Mouse (Mus musculus) layer of hippocampus, adult 2 months (tissue): ENCODE measurements around the gene Syt12. TPM values are rescaled to one million over a fixed set of nuclear protein-coding genes. Genes with fewer than 3 reads are reported as not detected.

Experiments used
- DNase-seq, 2 experiments: peaks; one replicate each; pipeline ENCODE4 v3.0.0; 2022; ENCODE audit warnings: low spot score in 2 of 2
- H3K27ac ChIP-seq: fragments of 200-600 bp; 2 replicates; pipeline ENCODE4 v1.8.1; 2022
- H3K4me3 ChIP-seq: fragments of 200-600 bp; 2 replicates; pipeline ENCODE4 v1.8.1; 2022; ENCODE audit warnings: mild to moderate bottlenecking
- CTCF ChIP-seq: fragments of 200-600 bp; conservative IDR thresholded peaks from 2 replicates; pipeline ENCODE4 v1.8.1; 2022; ENCODE audit warnings: antibody characterized with exemption, mild to moderate bottlenecking, moderate library complexity
- long read RNA-seq, 2 experiments: library from polyadenylated mRNA; stranded (forward); transcript quantifications; one replicate each; pipeline ENCODE4 v2.0.0; 2021; ENCODE audit warnings: borderline mapping rate in 2 of 2
- total RNA-seq, 2 experiments: library from RNA; stranded (reverse); gene quantifications; 2 replicates each; pipeline ENCODE4 v1.2.3; 2021

Gene Syt12
- 10 to 100 TPM; 28.9 to 31.6 TPM for total RNA-seq
- long read RNA-seq, experiment 1, transcript Syt12-201 (8 exons, 3,581 nt): major isoform, 31 of 34 reads
- long read RNA-seq, experiment 1, partial matches to known transcripts: 1 of 34 reads
- long read RNA-seq, experiment 1, other reads (novel, unspliced or antisense): 2 of 34 reads
- long read RNA-seq, experiment 2, transcript Syt12-201 (8 exons, 3,581 nt): major isoform, 27 of 36 reads
- long read RNA-seq, experiment 2, partial matches to known transcripts: 5 of 36 reads
- long read RNA-seq, experiment 2, other reads (novel, unspliced or antisense): 4 of 36 reads

GRCm38 (mm10) chr19:4477345-4478189, at the start of gene Syt12:
TSS of gene Syt12 (minus strand) at chr19:4477447.
- Histone ChIP-seq H3K4me3 (peak within 1 kb of the TSS; percentile 79), H3K27ac (peak within 1 kb of the TSS; percentile 90)
- peak in 1 of 2 experiments; percentile 26 for DNase-seq
- TF ChIP-seq CTCF: no peak

DNA sequence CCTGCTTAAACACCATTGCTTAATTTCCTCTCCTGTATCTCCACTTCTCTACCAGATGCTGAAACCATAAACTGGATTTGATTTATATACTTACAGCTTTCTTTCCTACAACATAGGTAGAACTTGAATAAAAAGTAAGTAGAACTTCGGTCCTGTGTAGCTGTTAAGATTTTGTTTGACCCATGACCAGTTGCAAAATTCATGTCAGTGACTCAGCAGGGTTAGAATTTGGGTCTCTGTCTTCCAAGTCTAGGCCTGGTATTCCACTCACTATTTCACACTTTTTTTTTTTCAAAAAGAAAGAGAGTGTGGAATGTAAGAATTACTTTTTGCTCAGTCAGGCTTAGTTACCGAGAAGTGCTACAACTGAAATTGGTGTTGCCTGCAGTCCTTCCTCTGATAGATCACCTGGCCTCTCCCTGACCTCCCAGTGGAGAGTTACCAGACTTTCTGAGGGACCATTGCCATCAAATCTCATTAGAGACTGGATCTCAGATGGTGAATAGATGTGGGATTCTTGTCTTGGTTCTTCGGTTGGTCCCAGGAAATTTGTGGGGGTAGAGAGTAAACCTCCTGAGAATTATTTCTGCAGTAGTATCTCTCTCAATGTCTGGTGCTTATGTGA, 44.3 kb upstream of the Syt12 start:
- H3K27ac ChIP-seq: no peak overlapping the region
- TF ChIP-seq CTCF: no peak
- H3K4me3 ChIP-seq: no peak overlapping the region
- DNase-seq: no peak

- Histone ChIP-seq H3K4me3 (no peak overlapping the region), H3K27ac (no peak overlapping the region)
Observed at GRCm38 (mm10) chr19:4517483-4517882, 40.2 kb upstream of the Syt12 start.

DNA sequence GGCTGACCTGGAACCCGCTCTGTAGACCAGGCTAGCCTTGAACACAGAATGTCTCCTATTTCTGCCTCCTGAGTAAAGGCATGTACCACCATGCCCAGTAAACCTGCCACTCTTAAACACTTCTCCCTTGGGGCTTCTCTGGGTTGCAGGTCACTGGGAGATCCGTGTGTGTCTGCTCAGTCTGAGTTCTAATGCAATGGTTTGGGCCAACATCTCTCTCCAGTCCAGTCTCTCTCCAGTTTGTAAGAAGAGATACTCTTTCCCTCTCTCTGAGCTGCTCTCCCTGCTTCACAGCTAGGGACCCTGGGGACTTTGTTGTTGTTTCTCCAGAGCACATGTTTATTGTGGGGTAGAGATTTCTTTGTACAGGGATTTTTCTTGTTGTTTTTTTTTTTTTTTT, 39.0 kb upstream of the Syt12 start:
- no peak for TF ChIP-seq CTCF
- Histone ChIP-seq H3K4me3 (no peak overlapping the region), H3K27ac (peak overlapping the region; percentile 4; the same call in 1 of the 2 replicates)
- DNase-seq: no peak

More at GRCm38 (mm10) chr19:4517483-4517882, 40.2 kb upstream of the Syt12 start:
- no peak for TF ChIP-seq CTCF
- DNase-seq: no peak

- no peak for DNase-seq
- H3K27ac ChIP-seq: peak overlapping the region; percentile 4; the same call in 1 of the 2 replicates
- no peak for TF ChIP-seq CTCF
- no peak overlapping the region for H3K4me3 ChIP-seq
Observed at GRCm38 (mm10) chr19:4515746-4516145, 38.5 kb upstream of the Syt12 start.

DNA sequence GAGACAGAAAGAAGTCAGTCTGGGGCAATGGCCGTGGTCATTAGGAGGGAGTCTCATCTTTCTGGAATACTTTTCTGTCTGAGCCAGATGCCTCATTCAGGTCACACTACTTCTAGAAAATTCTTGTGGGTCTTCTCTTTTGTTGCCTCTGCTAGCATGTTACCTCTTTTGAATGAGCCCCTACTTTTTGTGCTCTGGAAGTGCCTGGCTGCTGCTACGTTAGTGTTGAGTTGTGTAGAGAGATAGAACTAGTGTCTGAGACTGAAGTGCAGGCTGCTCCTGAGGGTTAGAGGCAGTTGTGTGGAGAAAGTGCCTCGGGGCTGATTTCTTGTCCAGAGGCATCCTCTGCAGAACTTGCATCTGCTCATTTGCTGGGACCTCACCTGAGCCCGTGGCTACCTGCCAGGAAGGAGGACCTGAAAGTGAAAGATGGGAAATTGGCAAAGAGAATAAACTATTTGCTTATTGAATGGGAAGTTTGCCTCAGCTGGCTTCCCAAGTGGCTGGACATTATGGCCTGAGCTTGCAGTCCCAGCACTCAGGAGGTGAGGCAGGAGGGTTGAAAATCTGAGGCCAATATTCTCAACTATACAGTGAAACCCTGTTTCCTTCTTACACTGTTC, 36.1 kb upstream of the Syt12 start:
- Histone ChIP-seq H3K27ac (no peak overlapping the region), H3K4me3 (no peak overlapping the region)
- DNase-seq: no peak
- no peak for TF ChIP-seq CTCF

- no peak for DNase-seq
- peak overlapping the region; percentile 92 for H3K4me3 ChIP-seq
- H3K27ac ChIP-seq: peak overlapping the region; percentile 88
- TF ChIP-seq CTCF: no peak
Observed at GRCm38 (mm10) chr19:4511116-4511841, 34.0 kb upstream of the Syt12 start.

DNA sequence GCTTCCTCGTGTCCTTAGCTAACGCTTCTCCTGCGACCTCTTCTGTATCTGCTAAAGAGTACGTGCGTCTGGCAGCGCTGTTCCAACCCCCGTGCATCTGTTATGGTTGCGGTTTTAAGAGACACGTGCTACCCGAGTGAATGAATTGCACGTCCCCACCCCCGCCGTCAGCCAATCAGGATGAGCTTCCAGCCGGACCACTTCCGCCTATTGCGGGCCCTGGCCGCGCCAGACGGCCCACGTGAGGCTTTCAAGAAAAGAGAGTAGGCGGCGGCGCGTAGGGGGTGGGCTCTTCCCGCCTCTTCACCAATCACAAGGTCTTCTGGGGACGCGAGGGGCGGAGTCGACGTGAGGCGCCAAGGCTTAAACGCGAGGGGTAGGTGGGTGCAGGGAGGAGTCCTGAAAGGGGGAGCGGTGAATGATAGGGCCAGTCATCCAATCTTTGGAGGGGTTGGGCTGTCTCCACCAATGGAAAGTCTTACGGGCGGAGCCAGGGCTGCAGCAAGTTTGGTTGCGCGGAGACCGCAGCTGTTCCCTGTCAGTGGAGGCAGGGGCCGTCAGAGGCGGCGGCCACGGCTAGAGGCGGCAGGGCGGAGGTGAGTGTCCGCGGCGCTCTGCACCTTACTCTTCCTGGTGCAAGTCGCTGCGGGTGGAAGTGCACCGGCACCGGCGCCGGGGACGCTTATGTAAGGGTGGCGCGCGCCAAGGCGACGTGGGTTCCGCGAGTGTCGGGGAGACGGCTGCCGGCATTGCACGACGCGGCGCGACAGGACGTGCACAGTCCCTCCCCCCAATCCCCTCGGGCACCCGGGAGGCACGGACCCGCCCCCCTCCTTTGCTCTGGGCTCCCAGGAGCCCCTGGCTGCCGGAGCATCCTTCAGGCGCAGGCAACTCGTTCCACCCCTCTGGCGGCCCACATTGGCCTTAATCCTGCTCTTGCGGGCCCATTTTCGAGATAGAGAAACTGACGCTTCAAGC, 33.0 kb upstream of the Syt12 start, which contains the start of gene Pcx:
Pcx (plus strand) TSS at position 487 of the 978 bp plus-strand sequence.
- Histone ChIP-seq H3K27ac (peak within 1 kb of the TSS; percentile 88), H3K4me3 (peak within 1 kb of the TSS; percentile 92)
- TF ChIP-seq CTCF: no peak; the same call in 1 of the 2 replicates
- peak; percentile 99 to 100 for DNase-seq

GRCm38 (mm10) chr19:4507746-4508145, 30.5 kb upstream of the Syt12 start:
- TF ChIP-seq CTCF: no peak
- no peak for DNase-seq
- no peak overlapping the region for H3K27ac ChIP-seq
- H3K4me3 ChIP-seq: no peak overlapping the region

DNA sequence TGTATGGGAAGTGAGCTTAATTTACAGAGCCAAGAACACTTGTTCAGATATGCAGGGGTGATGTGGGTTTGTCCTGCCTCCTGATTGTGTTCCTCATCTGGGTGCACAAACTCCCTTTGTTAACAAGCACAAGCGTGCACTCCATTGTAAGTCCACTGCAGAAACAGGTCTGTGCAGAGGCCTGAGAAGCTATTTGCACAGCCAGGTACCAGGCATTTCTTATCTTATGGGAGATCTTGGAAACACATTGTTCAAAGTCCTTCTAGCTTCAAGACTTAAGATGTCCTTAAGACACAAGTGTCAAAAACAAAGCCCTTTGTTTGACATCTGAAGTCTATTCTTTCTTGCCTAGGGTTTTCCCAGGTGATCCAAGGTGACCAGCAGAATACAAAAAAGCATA, 27.6 kb upstream of the Syt12 start:
- TF ChIP-seq CTCF: no peak
- H3K27ac ChIP-seq: no peak overlapping the region

GRCm38 (mm10) chr19:4502701-4503100, 25.5 kb upstream of the Syt12 start:
- Histone ChIP-seq H3K4me3 (no peak overlapping the region), H3K27ac (no peak overlapping the region)
- DNase-seq: no peak
- TF ChIP-seq CTCF: no peak

More for the DNA sequence above, 27.6 kb upstream of the Syt12 start:
- DNase-seq: no peak
- H3K4me3 ChIP-seq: no peak overlapping the region
